In the genomic region with DNA sequence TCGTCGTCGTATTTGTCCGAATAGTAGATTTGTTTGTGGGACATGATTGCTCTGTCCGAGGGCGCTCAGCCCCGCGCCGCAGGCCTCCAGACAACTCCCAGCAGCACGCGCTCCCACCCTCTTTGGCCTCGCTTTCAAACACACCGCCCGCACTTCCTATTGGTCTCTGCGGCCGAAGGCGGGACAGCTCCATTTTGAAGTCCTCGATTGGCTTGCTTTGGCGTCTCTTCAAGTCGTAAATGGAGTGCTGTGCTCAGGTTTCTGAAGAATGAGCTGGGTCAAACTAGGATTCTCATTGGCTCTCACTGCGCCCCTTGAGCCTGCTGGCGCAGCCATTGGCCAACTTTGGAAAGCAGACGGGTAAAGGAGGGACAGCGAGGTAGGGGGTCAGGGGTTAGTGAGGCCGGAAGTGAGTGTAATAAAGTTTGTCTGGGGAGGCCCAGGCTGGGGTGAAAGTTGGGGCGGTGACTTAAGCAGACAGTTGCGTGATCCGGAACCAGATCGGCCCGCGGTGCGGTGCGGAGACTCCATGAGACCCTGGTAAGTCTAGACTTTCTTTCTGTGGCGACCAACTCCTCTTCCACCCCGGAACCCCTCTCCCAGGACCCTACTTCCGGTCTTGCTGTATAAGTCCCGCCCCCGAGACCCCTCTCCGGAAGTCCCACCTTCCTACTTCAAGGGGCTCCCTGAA, we compare ENCODE assay signal across 8 mouse cellular contexts. TPM values are rescaled to one million over a fixed set of nuclear protein-coding genes. Genes with fewer than 3 reads are reported as not detected.
DNase-seq lines count a peak whose midpoint lies in the region; ATAC-seq and TF ChIP-seq lines count a peak whose summit lies in the region.

Gene Cks1b, minus strand, starts transcription at position 214 of the 691 bp plus-strand sequence.
Gene Shc1, plus strand, starts transcription at position 274 of the 691 bp plus-strand sequence.

- peak within 1 kb of the TSS; percentile 99 for H3K4me2 ChIP-seq in hindbrain, postnatal 0 days (ENCODE audit: low read depth, low read length)

- TF ChIP-seq CTCF in gastrocnemius, adult 2 months (IDR thresholded peaks at IDR 0.05) = no peak
- no peak for TF ChIP-seq CTCF in hindbrain, postnatal 0 days (IDR thresholded peaks at IDR 0.05; ENCODE audit: low read depth)
- TF ChIP-seq CTCF in left cerebral cortex, adult 2 months (IDR thresholded peaks at IDR 0.05) = no peak; the same call in 1 of the 2 replicates

- ATAC-seq in common myeloid progenitor, adult 5-6 weeks (replicated peaks; ENCODE audit: low read depth, poor library complexity, severe bottlenecking) = peak; percentile 88
- ATAC-seq in hindbrain, postnatal 0 days = peak; percentile 97
- ATAC-seq in megakaryocyte, adult 5-6 weeks (ENCODE audit: poor library complexity, severe bottlenecking) = peak; percentile 87

- peak within 1 kb of the TSS; percentile 55 for H3K9ac ChIP-seq in hindbrain, postnatal 0 days (replicated peaks; ENCODE audit: low read length)

- intact Hi-C loops in gastrocnemius, adult 2 months (cut with DNase I) = no loop called here
- intact Hi-C loops in left cerebral cortex, adult 2 months (cut with DNase I) = no loop called here

- peak within 1 kb of the TSS; percentile 85 for H3K4me3 ChIP-seq in gastrocnemius, adult 2 months
- peak within 1 kb of the TSS; percentile 70 for H3K4me3 ChIP-seq in hindbrain, postnatal 0 days (ENCODE audit: low read length)
- H3K4me3 ChIP-seq in left cerebral cortex, adult 2 months = peak within 1 kb of the TSS; percentile 72

- H3K27ac ChIP-seq in gastrocnemius, adult 2 months = peak within 1 kb of the TSS; percentile 94
- H3K27ac ChIP-seq in hindbrain, postnatal 0 days = peak within 1 kb of the TSS; percentile 85
- H3K27ac ChIP-seq in left cerebral cortex, adult 2 months = peak within 1 kb of the TSS; percentile 78

- H3K9me3 ChIP-seq in hindbrain, postnatal 0 days (ENCODE audit: low read length) = no peaks in the 10 kb centered on the region

- peaks cover 14% of the 10 kb centered on the region for H3K4me1 ChIP-seq in hindbrain, postnatal 0 days (ENCODE audit: insufficient read depth, low read length)

- peaks cover 11% of the 10 kb centered on the region for H3K36me3 ChIP-seq in hindbrain, postnatal 0 days (ENCODE audit: insufficient read depth, low read length)

- no peaks in the 10 kb centered on the region for H3K27me3 ChIP-seq in hindbrain, postnatal 0 days (ENCODE audit: insufficient read depth, low read length)

- peak; percentile 100 for DNase-seq in ZHBTc4 (ENCODE audit: low read depth, low spot score)
- DNase-seq in gastrocnemius, adult 2 months = peak; percentile 95
- DNase-seq in hindbrain, postnatal 0 days (ENCODE audit: low spot score) = peak; percentile 99
- peak; percentile 85 to 91 for DNase-seq in left cerebral cortex, adult 2 months (ENCODE audit: extremely low spot score in 1 of 2, low spot score in 2 of 2)
- peak; percentile 93 for DNase-seq in right cerebral cortex, adult 2 months (ENCODE audit: low spot score in 2 of 2)
- peak; percentile 94 for DNase-seq in urinary bladder, postnatal 14 days (ENCODE audit: low spot score)

- under 1% methylated on average over 39 of the region's 39 CpGs for WGBS in hindbrain, postnatal 0 days

RNA-seq across cellular contexts. Expression of gene Cks1b, which starts in this region (rescaled TPM):
- total RNA-seq in common myeloid progenitor, adult 5-6 weeks (2017) = 151 and 194 TPM in 2 replicates
- 1 to 10 TPM; 1.8 to 2.5 TPM for total RNA-seq in gastrocnemius, adult 2 months (2021)
- 43.6 and 45.6 TPM in 2 replicates for total RNA-seq in hindbrain, postnatal 0 days (2014; rRNA removed)
- polyA plus RNA-seq in hindbrain, postnatal 0 days (2015; fragmentation: Nextera tagmentation; extraction: Ambion mirVana) = 103 and 107 TPM in 2 replicates
- total RNA-seq in left cerebral cortex, adult 2 months (2021) = 1 to 10 TPM; 1.8 to 2.3 TPM
- total RNA-seq in megakaryocyte, adult 5-6 weeks (2015) = 157 and 174 TPM in 2 replicates
- 126 and 134 TPM in 2 replicates for total RNA-seq in megakaryocyte, adult 5-6 weeks (2017)

RNA-seq across cellular contexts. Expression of gene Shc1, which starts in this region (rescaled TPM):
- 28.2 and 41.0 TPM in 2 replicates for total RNA-seq in common myeloid progenitor, adult 5-6 weeks (2017)
- total RNA-seq in gastrocnemius, adult 2 months (2021) = 10 to 100 TPM; 15.0 to 17.2 TPM
- total RNA-seq in hindbrain, postnatal 0 days (2014; rRNA removed) = 29.6 and 33.4 TPM in 2 replicates
- polyA plus RNA-seq in hindbrain, postnatal 0 days (2015; fragmentation: Nextera tagmentation; extraction: Ambion mirVana) = 12.8 and 13.9 TPM in 2 replicates
- 10 to 100 TPM; 12.9 to 16.4 TPM for total RNA-seq in left cerebral cortex, adult 2 months (2021)
- 42.9 and 51.6 TPM in 2 replicates for total RNA-seq in megakaryocyte, adult 5-6 weeks (2015)
- 52.4 and 55.1 TPM in 2 replicates for total RNA-seq in megakaryocyte, adult 5-6 weeks (2017)

Comparison
In these comparisons a context has a peak if more than half of its experiments do, and no peak if none do; other contexts are left out.
1. Peak in every context shown above with its lines: DNase-seq, ATAC-seq, H3K4me3 ChIP-seq and H3K27ac ChIP-seq.
2. RNA of gene Cks1b (total RNA-seq): 126 to 174 TPM in megakaryocyte, adult 5-6 weeks, 151 to 194 TPM in common myeloid progenitor, adult 5-6 weeks and 43.6 to 45.6 TPM in hindbrain, postnatal 0 days; 1.8 to 2.5 TPM in gastrocnemius, adult 2 months and 1.8 to 2.3 TPM in left cerebral cortex, adult 2 months; every median in the first group is over 10 times any median in the second.